Comparison of ENCODE assay signal across 9 mouse cellular contexts in genomic region chr1:184869939-184870565, GRCm38 (mm10). TPM values are rescaled to one million over a fixed set of nuclear protein-coding genes. Genes with fewer than 3 reads are reported as not detected.
A peak's percentile ranks its signal among the peaks of the same experiment; 100 is the strongest.
DNase-seq lines count a peak whose midpoint lies in the region; ATAC-seq lines count a peak whose summit lies in the region.
"Had no signal": no experiment of that assay in that cellular context is flagged by ENCODE, and none has a peak within 500 bp of the region (broad histone marks: within the 10 kb centered on the region; RNA-seq: fewer than 3 reads in every experiment).

No protein-coding gene starts in this region.

- no peaks in the 10 kb centered on the region for H3K9me3 ChIP-seq in liver, embryonic 13.5 days (replicated peaks)
- H3K9me3 ChIP-seq in liver, embryonic 11.5 days (ENCODE audit: control insufficient read depth, low read length), result no peaks in the 10 kb centered on the region
- no peaks in the 10 kb centered on the region for H3K9me3 ChIP-seq in kidney, embryonic 16.5 days (ENCODE audit: low read length)
- no peaks in the 10 kb centered on the region for H3K9me3 ChIP-seq in hindbrain, embryonic 14.5 days (ENCODE audit: control insufficient read depth, low read length)

- peak; percentile 60 to 84 for DNase-seq in adrenal gland, adult (ENCODE audit: inconsistent age in 2 of 2, low spot score in 1 of 2)
- DNase-seq in adrenal gland, postnatal 4 days (ENCODE audit: low spot score in 2 of 2), result no peak
- DNase-seq in liver, embryonic 13.5 days, result no peak
- no peak for DNase-seq in liver, embryonic 11.5 days (ENCODE audit: low spot score)
- peak; percentile 61 for DNase-seq in ovary, postnatal 14 days (ENCODE audit: low spot score)
- DNase-seq in urinary bladder, postnatal 4 days (ENCODE audit: low spot score in 2 of 2), result no peak
- no peak for DNase-seq in hindbrain, embryonic 14.5 days (ENCODE audit: low spot score)

- H3K4me3 ChIP-seq in liver, embryonic 13.5 days (replicated peaks), result no peak overlapping the region
- H3K4me3 ChIP-seq in liver, embryonic 11.5 days (ENCODE audit: low read depth, low read length), result no peak overlapping the region
- H3K4me3 ChIP-seq in kidney, embryonic 16.5 days (ENCODE audit: low read length), result no peak overlapping the region
- H3K4me3 ChIP-seq in hindbrain, embryonic 14.5 days (replicated peaks; ENCODE audit: low read length), result no peak overlapping the region

- 54% methylated on average over 4 of the region's 4 CpGs for WGBS in liver, embryonic 13.5 days (ENCODE audit: insufficient replicate concordance)
- WGBS in liver, embryonic 11.5 days, result 73% methylated on average over 4 of the region's 4 CpGs
- WGBS in kidney, embryonic 16.5 days, result 74% methylated on average over 4 of the region's 4 CpGs
- WGBS in hindbrain, embryonic 14.5 days, result 60% methylated on average over 4 of the region's 4 CpGs

- peaks cover 43% of the 10 kb centered on the region for H3K4me1 ChIP-seq in liver, embryonic 13.5 days (replicated peaks)
- peaks cover 14% of the 10 kb centered on the region for H3K4me1 ChIP-seq in liver, embryonic 11.5 days (replicated peaks; ENCODE audit: control insufficient read depth, insufficient read depth, low read length)
- peaks cover 24% of the 10 kb centered on the region for H3K4me1 ChIP-seq in kidney, embryonic 16.5 days (ENCODE audit: insufficient read depth, low read length)
- H3K4me1 ChIP-seq in hindbrain, embryonic 14.5 days (replicated peaks; ENCODE audit: control insufficient read depth, insufficient read depth, low read length), result no peaks in the 10 kb centered on the region

- no peak overlapping the region for H3K9ac ChIP-seq in liver, embryonic 13.5 days
- H3K9ac ChIP-seq in liver, embryonic 11.5 days (ENCODE audit: low read depth, low read length), result no peak overlapping the region
- H3K9ac ChIP-seq in kidney, embryonic 16.5 days (replicated peaks; ENCODE audit: low read length), result no peak overlapping the region
- H3K9ac ChIP-seq in hindbrain, embryonic 14.5 days, result no peak overlapping the region

- peak overlapping the region; percentile 39; the same call in 1 of the 2 replicates for H3K27ac ChIP-seq in liver, embryonic 13.5 days
- H3K27ac ChIP-seq in liver, embryonic 11.5 days (ENCODE audit: low read depth, low read length), result no peak overlapping the region
- H3K27ac ChIP-seq in kidney, embryonic 16.5 days (ENCODE audit: low read length), result peak overlapping the region; percentile 69
- H3K27ac ChIP-seq in hindbrain, embryonic 14.5 days, result no peak overlapping the region
- H3K27ac ChIP-seq: macrophage had no signal

- no peaks in the 10 kb centered on the region for H3K36me3 ChIP-seq in liver, embryonic 13.5 days
- no peaks in the 10 kb centered on the region for H3K36me3 ChIP-seq in liver, embryonic 11.5 days (ENCODE audit: control insufficient read depth, insufficient read depth, low read length)
- H3K36me3 ChIP-seq in kidney, embryonic 16.5 days (ENCODE audit: insufficient read depth, low read length), result no peaks in the 10 kb centered on the region
- H3K36me3 ChIP-seq in hindbrain, embryonic 14.5 days (replicated peaks; ENCODE audit: control insufficient read depth, insufficient read depth), result no peaks in the 10 kb centered on the region

- H3K27me3 ChIP-seq in liver, embryonic 13.5 days, result no peaks in the 10 kb centered on the region
- no peaks in the 10 kb centered on the region for H3K27me3 ChIP-seq in liver, embryonic 11.5 days (replicated peaks; ENCODE audit: control insufficient read depth, insufficient read depth, low read length)
- H3K27me3 ChIP-seq in kidney, embryonic 16.5 days (ENCODE audit: insufficient read depth, low read length), result no peaks in the 10 kb centered on the region
- H3K27me3 ChIP-seq in hindbrain, embryonic 14.5 days (ENCODE audit: control insufficient read depth, insufficient read depth, low read length), result no peaks in the 10 kb centered on the region

- no peak overlapping the region for H3K4me2 ChIP-seq in liver, embryonic 13.5 days
- no peak overlapping the region for H3K4me2 ChIP-seq in liver, embryonic 11.5 days
- no peak overlapping the region for H3K4me2 ChIP-seq in kidney, embryonic 16.5 days (replicated peaks; ENCODE audit: low read depth, low read length)
- no peak overlapping the region for H3K4me2 ChIP-seq in hindbrain, embryonic 14.5 days (replicated peaks)

- no peak for ATAC-seq in liver, embryonic 13.5 days (ENCODE audit: low read depth)
- no peak for ATAC-seq in liver, embryonic 11.5 days (replicated peaks; ENCODE audit: low FRiP score)
- no peak for ATAC-seq in kidney, embryonic 16.5 days (ENCODE audit: low FRiP score, low TSS enrichment)
- no peak; the same call in 1 of the 2 replicates for ATAC-seq in hindbrain, embryonic 14.5 days (ENCODE audit: low FRiP score)

RNA-seq across cellular contexts. Expression of gene C130074G19Rik, which starts 13.0 kb away (rescaled TPM):
- total RNA-seq in adrenal gland, postnatal 4 days (2021), result 10 to 100 TPM; 31.8 to 32.5 TPM
- polyA plus RNA-seq in liver, embryonic 13.5 days (2015; fragmentation: Nextera tagmentation; extraction: Ambion mirVana), result 1.3 and 1.6 TPM in 2 replicates
- 1.9 and 2.0 TPM in 2 replicates for polyA plus RNA-seq in liver, embryonic 11.5 days (2014; fragmentation: Nextera tagmentation; extraction: Ambion mirVana)
- 3.1 and 3.9 TPM in 2 replicates for polyA plus RNA-seq in kidney, embryonic 16.5 days (2015; fragmentation: Nextera tagmentation; extraction: Ambion mirVana)
- 1.1 and 1.5 TPM in 2 replicates for polyA plus RNA-seq in hindbrain, embryonic 14.5 days (2014; fragmentation: Nextera tagmentation; extraction: Ambion mirVana)
- polyA plus RNA-seq: macrophage had no signal

RNA-seq across cellular contexts. Expression of gene Marc2, which starts 23.8 kb away (rescaled TPM):
- total RNA-seq in adrenal gland, postnatal 4 days (2021), result 100 to 1,000 TPM; 259 to 308 TPM
- polyA plus RNA-seq in liver, embryonic 13.5 days (2015; fragmentation: Nextera tagmentation; extraction: Ambion mirVana), result 189 and 193 TPM in 2 replicates
- 240 and 250 TPM in 2 replicates for polyA plus RNA-seq in liver, embryonic 11.5 days (2014; fragmentation: Nextera tagmentation; extraction: Ambion mirVana)
- polyA plus RNA-seq in kidney, embryonic 16.5 days (2015; fragmentation: Nextera tagmentation; extraction: Ambion mirVana), result 196 and 228 TPM in 2 replicates
- 141 and 144 TPM in 2 replicates for polyA plus RNA-seq in hindbrain, embryonic 14.5 days (2014; fragmentation: Nextera tagmentation; extraction: Ambion mirVana)

RNA-seq across cellular contexts. Expression of gene Marc1, which starts 58.9 kb away (rescaled TPM):
- 10 to 100 TPM in 1 of 2 experiments, under 1 TPM in 1; 0.98 to 17.2 TPM for total RNA-seq in adrenal gland, postnatal 4 days (2021)
- 13.4 and 13.8 TPM in 2 replicates for polyA plus RNA-seq in liver, embryonic 13.5 days (2015; fragmentation: Nextera tagmentation; extraction: Ambion mirVana)
- polyA plus RNA-seq in liver, embryonic 11.5 days (2014; fragmentation: Nextera tagmentation; extraction: Ambion mirVana), result 3.9 and 5.1 TPM in 2 replicates
- polyA plus RNA-seq in kidney, embryonic 16.5 days (2015; fragmentation: Nextera tagmentation; extraction: Ambion mirVana), result 0.26 and 0.37 TPM in 2 replicates
- polyA plus RNA-seq in hindbrain, embryonic 14.5 days (2014; fragmentation: Nextera tagmentation; extraction: Ambion mirVana), result 0.21 and 0.33 TPM in 2 replicates
- polyA plus RNA-seq: macrophage had no signal

Comparison
In these comparisons a context has a peak if more than half of its experiments do, and no peak if none do; other contexts are left out.
1. DNase-seq: peak in adrenal gland, adult (2 of 2) and ovary, postnatal 14 days (single experiment); none in adrenal gland, postnatal 4 days (0 of 2), liver, embryonic 13.5 days (single experiment), liver, embryonic 11.5 days (single experiment), urinary bladder, postnatal 4 days (0 of 2) and hindbrain, embryonic 14.5 days (single experiment).
2. H3K27ac ChIP-seq: peak in liver, embryonic 13.5 days (single experiment) and kidney, embryonic 16.5 days (single experiment); none in liver, embryonic 11.5 days (single experiment) and hindbrain, embryonic 14.5 days (single experiment).